Mouse (Mus musculus) brain, embryonic 14.5 days (tissue): ENCODE measurements at regions not wholly inside any gene's neighbourhood (a gene's known extent, or its start where the extent isn't known, plus 50 kb on each side); places are given as distances from the start of the nearest gene placed in this dataset.

Experiments
- CTCF ChIP-seq: fragments of 200-500 bp; IDR thresholded peaks from 2 replicates; pipeline ENCODE4 v1.5.1; 2012; ENCODE audit warnings: inconsistent platforms, mild to moderate bottlenecking, moderate library complexity, borderline replicate concordance; ENCODE audit not compliant: insufficient read depth, insufficient read length; ENCODE audit errors: extremely low read depth
- POLR2A ChIP-seq: fragments of 200-500 bp; IDR thresholded peaks from 2 replicates; pipeline ENCODE4 v1.6.1; 2012; ENCODE audit warnings: mild to moderate bottlenecking, inconsistent platforms, borderline replicate concordance; ENCODE audit not compliant: poor library complexity, insufficient read depth, insufficient read length, severe bottlenecking; ENCODE audit errors: extremely low read depth

GRCm38 (mm10) chr5:40920920-40921319 is 787.0 kb downstream of the Rab28 start:
- TF ChIP-seq POLR2A, result no peak
- TF ChIP-seq CTCF, result no peak
